Mouse (Mus musculus): ENCODE measurements at regions not wholly inside any gene's neighbourhood (a gene's known extent, or its start where the extent isn't known, plus 50 kb on each side); places are given as distances from the start of the nearest gene placed in this dataset.

GRCm38 (mm10) chr19:15357181-15357580, 590.0 kb downstream of the Psat1 start:
- Histone ChIP-seq H3K4me2 (ENCODE audit: low read length) (no peak overlapping the region), H3K27ac (no peak overlapping the region), H3K4me3 (replicated peaks; ENCODE audit: low read depth, low read length) (no peak overlapping the region), H3K9ac (ENCODE audit: low read depth, low read length) (no peak overlapping the region), H3K36me3 (ENCODE audit: insufficient read depth, low read length) (no peaks in the 10 kb centered on the region), H3K27me3 (ENCODE audit: insufficient read depth, low read length) (no peaks in the 10 kb centered on the region), H3K4me1 (replicated peaks; ENCODE audit: insufficient read depth, low read length) (no peaks in the 10 kb centered on the region), H3K9me3 (replicated peaks; ENCODE audit: low read length) (no peaks in the 10 kb centered on the region)
- DNase-seq (ENCODE audit: low spot score): no peak
- 32% methylated on average over 3 of the region's 3 CpGs for WGBS
- no peak for TF ChIP-seq CTCF (IDR thresholded peaks at IDR 0.05; ENCODE audit: low read depth)
- ATAC-seq (replicated peaks; ENCODE audit: low FRiP score, low read depth): no peak

GRCm38 (mm10) chr19:15348356-15348755, 598.8 kb downstream of the Psat1 start:
- Histone ChIP-seq H3K27me3 (ENCODE audit: insufficient read depth, low read length) (0 out of 2 replicates have a peak, but pooled peaks cover 3% of the 10 kb centered on the region), H3K9me3 (replicated peaks; ENCODE audit: low read length) (no peaks in the 10 kb centered on the region), H3K4me1 (replicated peaks; ENCODE audit: insufficient read depth, low read length) (no peaks in the 10 kb centered on the region), H3K36me3 (ENCODE audit: insufficient read depth, low read length) (no peaks in the 10 kb centered on the region), H3K9ac (ENCODE audit: low read depth, low read length) (no peak overlapping the region), H3K4me2 (ENCODE audit: low read length) (no peak overlapping the region), H3K27ac (no peak overlapping the region), H3K4me3 (replicated peaks; ENCODE audit: low read depth, low read length) (no peak overlapping the region)
- WGBS: 88% methylated on average over 3 of the region's 3 CpGs
- no peak for ATAC-seq (replicated peaks; ENCODE audit: low FRiP score, low read depth)
- TF ChIP-seq CTCF (IDR thresholded peaks at IDR 0.05; ENCODE audit: low read depth): no peak
- no peak for DNase-seq (ENCODE audit: low spot score)

DNA sequence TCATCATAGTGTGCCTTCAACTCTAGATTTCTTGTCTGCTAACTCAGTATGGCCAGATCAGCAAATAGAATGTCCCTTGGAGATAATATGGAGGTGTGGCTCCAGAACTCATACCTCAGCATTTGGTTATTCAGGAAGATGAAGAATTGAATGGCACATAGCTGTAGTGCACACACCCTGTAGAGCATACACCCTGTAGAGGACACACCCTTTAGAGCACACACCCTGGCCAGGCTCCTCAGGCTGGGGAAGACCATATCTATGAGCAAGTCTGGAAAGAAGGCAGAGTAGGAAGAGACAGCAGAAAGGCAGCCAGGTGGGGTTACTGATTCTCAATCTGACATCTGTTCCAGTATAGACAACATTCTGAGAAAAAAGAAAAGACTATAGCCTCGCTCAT, 604.9 kb downstream of the Psat1 start:
- no peak overlapping the region for H3K4me2 ChIP-seq (ENCODE audit: low read length)
- 0 out of 2 replicates have a peak, but pooled peaks cover 3% of the 10 kb centered on the region for H3K27me3 ChIP-seq (ENCODE audit: insufficient read depth, low read length)
- H3K4me3 ChIP-seq (replicated peaks; ENCODE audit: low read depth, low read length): no peak overlapping the region
- ATAC-seq (replicated peaks; ENCODE audit: low FRiP score, low read depth) (no peak), DNase-seq (ENCODE audit: low spot score) (no peak)
- H3K27ac ChIP-seq: no peak overlapping the region
- 79% methylated on average over 1 of the region's 1 CpGs for WGBS
- no peaks in the 10 kb centered on the region for H3K36me3 ChIP-seq (ENCODE audit: insufficient read depth, low read length)
- no peak for TF ChIP-seq CTCF (IDR thresholded peaks at IDR 0.05; ENCODE audit: low read depth)
- no peaks in the 10 kb centered on the region for H3K9me3 ChIP-seq (replicated peaks; ENCODE audit: low read length)
- H3K9ac ChIP-seq (ENCODE audit: low read depth, low read length): no peak overlapping the region
- no peaks in the 10 kb centered on the region for H3K4me1 ChIP-seq (replicated peaks; ENCODE audit: insufficient read depth, low read length)

- Histone ChIP-seq H3K4me2 (ENCODE audit: low read length) (peak overlapping the region; percentile 23), H3K9me3 (replicated peaks; ENCODE audit: low read length) (no peaks in the 10 kb centered on the region), H3K27me3 (ENCODE audit: insufficient read depth, low read length) (0 out of 2 replicates have a peak, but pooled peaks cover 1% of the 10 kb centered on the region), H3K27ac (no peak overlapping the region), H3K9ac (ENCODE audit: low read depth, low read length) (no peak overlapping the region), H3K4me1 (replicated peaks; ENCODE audit: insufficient read depth, low read length) (no peaks in the 10 kb centered on the region), H3K36me3 (ENCODE audit: insufficient read depth, low read length) (no peaks in the 10 kb centered on the region), H3K4me3 (replicated peaks; ENCODE audit: low read depth, low read length) (no peak overlapping the region)
- DNase-seq (ENCODE audit: low spot score) (peak; percentile 14), ATAC-seq (replicated peaks; ENCODE audit: low FRiP score, low read depth) (peak; percentile 10; the same call in 1 of the 2 replicates)
- TF ChIP-seq CTCF (IDR thresholded peaks at IDR 0.05; ENCODE audit: low read depth): no peak
- 14% methylated on average over 19 of the region's 19 CpGs for WGBS
These were observed 606.7 kb downstream of the Psat1 start for GRCm38 (mm10) chr19:15340305-15340983.

GRCm38 (mm10) chr19:15339979-15340304, 607.2 kb downstream of the Psat1 start:
- WGBS: 16% methylated on average over 11 of the region's 11 CpGs
- no peak for TF ChIP-seq CTCF (IDR thresholded peaks at IDR 0.05; ENCODE audit: low read depth)
- DNase-seq (ENCODE audit: low spot score): peak; percentile 84
- Histone ChIP-seq H3K27me3 (ENCODE audit: insufficient read depth, low read length) (no peaks in the 10 kb centered on the region), H3K27ac (no peak overlapping the region), H3K36me3 (ENCODE audit: insufficient read depth, low read length) (no peaks in the 10 kb centered on the region), H3K9ac (ENCODE audit: low read depth, low read length) (no peak overlapping the region), H3K4me1 (replicated peaks; ENCODE audit: insufficient read depth, low read length) (no peaks in the 10 kb centered on the region), H3K4me2 (ENCODE audit: low read length) (peak overlapping the region; percentile 23), H3K9me3 (replicated peaks; ENCODE audit: low read length) (no peaks in the 10 kb centered on the region), H3K4me3 (replicated peaks; ENCODE audit: low read depth, low read length) (no peak overlapping the region)
- ATAC-seq (replicated peaks; ENCODE audit: low FRiP score, low read depth): peak; percentile 81; the same call in 1 of the 2 replicates

- DNase-seq (ENCODE audit: low spot score): no peak
- H3K4me3 ChIP-seq (replicated peaks; ENCODE audit: low read depth, low read length): no peak overlapping the region
- TF ChIP-seq CTCF (IDR thresholded peaks at IDR 0.05; ENCODE audit: low read depth): no peak
These were observed 617.0 kb downstream of the Psat1 start for GRCm38 (mm10) chr19:15330155-15330554.

DNA sequence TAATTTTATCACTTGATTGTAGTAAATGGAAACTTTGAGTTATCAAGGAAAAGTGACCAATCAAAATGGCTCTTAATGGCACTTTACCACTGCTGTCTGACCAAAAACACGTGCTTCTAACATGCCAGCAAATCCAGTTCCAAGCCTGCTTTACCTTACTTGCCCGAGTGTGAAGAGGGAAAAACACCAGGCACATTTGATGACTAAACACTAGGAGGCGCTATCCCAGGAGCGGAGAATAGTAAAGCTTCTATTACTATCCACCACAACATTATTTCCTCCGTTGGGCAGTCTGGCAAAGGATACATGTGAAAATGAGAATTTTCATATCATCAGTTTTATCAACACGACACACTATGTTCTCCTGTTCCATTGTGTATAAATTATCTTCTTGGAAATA, 647.7 kb downstream of the Psat1 start:
- Histone ChIP-seq H3K9me3 (replicated peaks; ENCODE audit: low read length) (no peaks in the 10 kb centered on the region), H3K27ac (no peak overlapping the region), H3K4me3 (replicated peaks; ENCODE audit: low read depth, low read length) (no peak overlapping the region), H3K36me3 (ENCODE audit: insufficient read depth, low read length) (no peaks in the 10 kb centered on the region), H3K27me3 (ENCODE audit: insufficient read depth, low read length) (no peaks in the 10 kb centered on the region), H3K9ac (ENCODE audit: low read depth, low read length) (no peak overlapping the region), H3K4me2 (ENCODE audit: low read length) (no peak overlapping the region), H3K4me1 (replicated peaks; ENCODE audit: insufficient read depth, low read length) (no peaks in the 10 kb centered on the region)
- ATAC-seq (replicated peaks; ENCODE audit: low FRiP score, low read depth) (no peak), DNase-seq (ENCODE audit: low spot score) (peak; percentile 32)
- WGBS: 48% methylated on average over 6 of the region's 6 CpGs
- peak; percentile 54 for TF ChIP-seq CTCF (IDR thresholded peaks at IDR 0.05; ENCODE audit: low read depth)

More at GRCm38 (mm10) chr19:15330155-15330554, 617.0 kb downstream of the Psat1 start:
- Histone ChIP-seq H3K4me2 (ENCODE audit: low read length) (no peak overlapping the region), H3K9me3 (replicated peaks; ENCODE audit: low read length) (no peaks in the 10 kb centered on the region), H3K4me1 (replicated peaks; ENCODE audit: insufficient read depth, low read length) (no peaks in the 10 kb centered on the region), H3K27me3 (ENCODE audit: insufficient read depth, low read length) (no peaks in the 10 kb centered on the region), H3K36me3 (ENCODE audit: insufficient read depth, low read length) (no peaks in the 10 kb centered on the region), H3K9ac (ENCODE audit: low read depth, low read length) (no peak overlapping the region), H3K27ac (no peak overlapping the region)
- WGBS: 88% methylated on average over 3 of the region's 3 CpGs
- ATAC-seq (replicated peaks; ENCODE audit: low FRiP score, low read depth): no peak

All from kidney, postnatal 0 days (tissue).